Mouse (Mus musculus): ENCODE data around the gene Scp2.
"Not testable (repeated sequence)": the region's sequence is repeated elsewhere in the genome, so short reads cannot be mapped to it uniquely, and the experiment has no call there.

The Scp2 gene

GRCm38 (mm10) chr4:108096345-108096744 is 48.5 kb downstream of the Scp2 start, which contains the start of gene Podn:
Gene Podn (minus strand): TSS chr4:108096445.
- no peak for DNase-seq (ENCODE audit: low spot score)

DNA sequence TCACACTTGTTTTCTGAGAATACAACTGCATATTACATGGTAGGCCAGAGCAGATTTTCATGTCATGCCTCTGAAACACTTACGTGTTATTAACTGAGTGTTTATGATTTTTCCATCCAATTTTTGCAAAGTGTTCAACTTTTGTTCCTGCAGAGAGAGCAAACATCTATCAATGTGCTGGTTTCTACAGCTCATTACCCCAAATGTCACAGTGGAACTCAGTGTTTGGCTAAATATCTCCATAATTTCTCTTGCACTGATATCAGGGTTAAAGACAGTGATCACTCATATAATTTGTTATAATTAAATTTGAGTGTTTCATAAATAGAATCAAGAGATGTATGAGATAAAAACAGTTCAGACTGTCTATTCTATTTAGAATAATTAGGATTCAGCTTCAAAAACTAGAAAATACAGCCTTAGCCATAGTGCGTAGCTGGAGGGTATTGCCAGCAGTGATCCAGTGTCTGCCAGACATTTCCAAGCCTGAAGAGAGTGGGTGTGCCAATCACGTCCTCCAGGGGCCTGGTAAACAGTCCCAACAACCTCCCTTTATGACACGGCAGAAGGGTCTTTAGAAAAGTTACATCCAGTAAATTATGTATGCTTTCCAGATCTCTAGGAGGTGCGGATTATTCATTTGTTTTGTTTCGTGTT is 51.9 kb downstream of the Scp2 start:
- no peak for DNase-seq (ENCODE audit: low spot score)

DNA sequence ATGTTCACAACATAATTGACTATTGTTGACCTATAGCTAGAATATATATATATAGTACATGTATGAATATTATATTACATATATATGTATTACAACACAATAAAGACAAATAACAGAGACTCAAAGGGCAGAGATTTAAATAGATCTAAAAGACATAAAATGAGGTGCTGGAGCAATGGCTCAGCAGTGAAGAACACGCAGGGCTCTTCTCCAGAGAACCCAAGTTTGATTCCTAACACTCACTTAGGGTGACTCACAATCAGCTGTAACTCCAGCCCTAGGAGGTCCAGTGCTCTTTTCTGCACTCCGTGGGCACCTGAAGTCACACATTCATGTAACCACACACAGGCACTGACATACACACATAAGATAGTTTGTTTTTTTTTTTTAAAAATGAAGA is 60.8 kb downstream of the Scp2 start:
- no peak for DNase-seq (ENCODE audit: low spot score)

DNA sequence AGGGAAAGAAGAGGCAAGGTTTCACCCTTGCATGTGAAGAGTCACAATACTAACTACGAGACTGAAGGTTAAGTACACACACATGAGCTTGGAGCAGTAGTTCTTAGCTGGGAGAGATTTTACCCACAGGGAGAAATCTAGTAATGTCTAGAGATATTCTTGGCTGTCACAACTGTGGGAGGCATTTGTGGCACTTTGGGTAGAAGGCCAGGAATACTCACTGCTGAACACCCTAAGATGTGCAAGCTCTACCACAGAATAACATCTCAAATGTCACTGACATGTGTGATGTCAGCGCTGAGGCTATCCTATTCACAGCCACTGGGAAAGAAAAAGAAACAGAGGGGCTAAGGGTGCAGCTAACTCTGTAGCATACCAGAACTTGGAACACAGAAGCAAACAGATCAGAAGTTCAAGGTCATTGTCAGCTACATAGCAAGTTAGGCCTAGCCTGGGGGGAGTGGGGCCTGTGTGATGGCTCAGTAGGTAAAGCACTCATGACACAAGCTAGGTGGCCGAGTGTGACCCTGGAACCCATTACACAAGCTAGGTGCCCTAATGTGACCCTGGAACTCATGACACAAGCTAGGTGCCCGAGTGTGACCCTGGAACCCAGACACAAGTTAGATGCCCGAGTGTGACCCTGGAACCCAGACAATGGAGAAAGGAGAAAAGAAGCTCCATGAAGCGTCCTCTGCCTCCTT is 61.6 kb downstream of the Scp2 start:
- no peak for DNase-seq (ENCODE audit: low spot score)

GRCm38 (mm10) chr4:108082401-108082806 is 62.4 kb downstream of the Scp2 start:
- DNase-seq (ENCODE audit: low spot score), result no peak

GRCm38 (mm10) chr4:108080876-108081275 is 63.9 kb downstream of the Scp2 start:
- DNase-seq (ENCODE audit: low spot score), result no peak

DNA sequence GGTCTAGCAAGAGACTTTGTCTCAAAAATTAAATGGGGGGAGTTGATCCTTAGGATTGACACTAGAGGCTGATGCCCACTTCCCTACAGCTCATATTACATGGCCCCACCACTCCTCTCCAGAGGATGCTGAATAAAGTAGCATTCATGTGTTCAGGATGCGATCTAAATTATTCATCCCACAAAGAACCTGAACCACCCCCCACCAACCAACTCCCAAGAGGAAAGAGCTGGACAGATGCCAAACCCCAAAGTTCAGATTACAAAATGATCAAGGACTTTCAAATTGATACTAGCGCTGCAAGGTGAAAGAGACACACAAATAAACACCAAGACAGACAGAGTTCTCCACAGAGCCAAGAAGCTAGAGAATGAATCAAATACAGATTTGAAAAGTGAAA is 65.0 kb downstream of the Scp2 start:
- no peak for DNase-seq (ENCODE audit: low spot score)

GRCm38 (mm10) chr4:108079191-108079590 is 65.6 kb downstream of the Scp2 start:
- not testable (repeated sequence) for DNase-seq (ENCODE audit: low spot score)

DNA sequence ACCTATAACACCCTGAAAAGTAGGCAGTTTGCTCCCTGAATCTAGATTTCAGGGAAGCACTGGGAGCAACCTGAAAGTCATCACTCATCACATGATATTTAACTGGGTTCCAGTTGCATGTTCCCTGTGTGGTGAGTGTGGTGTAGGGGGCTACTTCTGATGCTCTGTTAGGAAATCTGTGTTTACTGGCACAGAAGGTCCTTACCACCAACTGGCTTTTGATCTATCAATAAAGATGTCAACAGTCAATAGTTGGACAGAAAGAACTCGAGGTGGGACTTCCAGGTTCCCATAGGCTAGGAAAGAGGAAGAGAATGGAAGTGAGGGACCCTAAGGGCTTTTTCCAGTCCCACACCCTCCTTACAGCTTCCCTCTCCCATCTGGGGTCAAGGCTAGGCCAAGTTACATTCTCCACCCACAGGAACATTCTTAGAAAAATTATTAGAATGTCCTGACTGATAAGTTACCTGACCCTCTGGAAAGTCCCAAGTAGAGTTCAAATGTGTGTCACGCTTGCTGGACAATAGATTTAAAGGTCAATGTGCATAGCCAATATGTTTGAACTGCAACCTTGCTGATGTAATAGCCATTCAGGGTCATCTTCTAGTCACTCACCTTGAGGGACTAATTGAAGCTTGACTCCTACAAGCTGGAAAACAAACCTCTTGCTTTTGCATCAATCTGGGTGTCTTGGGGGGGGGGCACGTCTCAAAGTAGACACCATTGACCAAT is 67.4 kb downstream of the Scp2 start:
- no peak for DNase-seq (ENCODE audit: low spot score)

DNA sequence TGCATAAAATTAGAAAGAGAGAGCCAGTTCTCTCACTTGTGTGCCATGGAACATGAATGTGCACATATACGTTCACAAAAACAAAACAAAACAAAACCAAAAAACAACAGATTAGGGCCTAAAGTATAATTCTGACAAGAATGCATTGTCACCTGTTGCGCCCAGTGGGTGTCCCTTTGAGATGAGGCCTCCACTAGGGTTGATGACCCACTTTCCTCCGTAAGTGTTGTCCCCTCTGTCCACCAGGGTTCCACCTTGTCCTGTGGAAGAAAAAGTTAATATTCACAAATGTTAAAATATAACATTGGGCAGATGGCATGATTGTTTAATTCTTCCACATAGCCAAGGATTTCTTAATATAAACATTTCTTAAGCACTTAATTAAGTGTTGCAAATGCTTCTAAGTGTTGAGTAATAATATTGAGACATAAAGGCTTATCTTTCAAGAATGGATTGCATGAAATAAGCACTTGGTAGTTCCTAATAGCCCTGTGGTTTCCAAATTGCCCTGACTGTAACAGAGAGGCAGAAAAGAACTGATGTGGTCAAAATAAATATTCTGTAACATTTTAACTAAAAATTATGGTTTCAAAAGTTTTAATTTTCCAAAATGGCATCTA is 70.5 kb downstream of the Scp2 start:
- DNase-seq (ENCODE audit: low spot score), result no peak

DNA sequence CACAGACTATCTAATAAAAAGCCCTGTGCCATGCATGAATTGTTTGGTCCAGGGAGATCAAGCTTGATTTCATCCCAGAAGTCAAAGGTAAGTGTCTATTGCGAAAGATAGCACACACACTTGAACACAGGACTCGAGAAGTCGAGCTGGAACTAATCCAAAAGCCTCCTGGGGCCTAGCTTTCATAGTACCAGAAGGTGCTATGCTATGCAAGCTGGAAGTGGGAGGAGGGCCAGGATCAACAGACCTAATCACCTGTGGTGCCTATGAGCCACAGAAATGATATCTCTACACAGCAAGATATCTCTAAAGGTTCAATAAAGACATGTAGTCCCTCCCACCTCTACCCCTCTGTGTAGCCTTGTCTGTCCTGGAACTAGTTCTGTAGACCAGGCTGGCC is 72.7 kb downstream of the Scp2 start:
- DNase-seq (ENCODE audit: low spot score), result no peak

DNA sequence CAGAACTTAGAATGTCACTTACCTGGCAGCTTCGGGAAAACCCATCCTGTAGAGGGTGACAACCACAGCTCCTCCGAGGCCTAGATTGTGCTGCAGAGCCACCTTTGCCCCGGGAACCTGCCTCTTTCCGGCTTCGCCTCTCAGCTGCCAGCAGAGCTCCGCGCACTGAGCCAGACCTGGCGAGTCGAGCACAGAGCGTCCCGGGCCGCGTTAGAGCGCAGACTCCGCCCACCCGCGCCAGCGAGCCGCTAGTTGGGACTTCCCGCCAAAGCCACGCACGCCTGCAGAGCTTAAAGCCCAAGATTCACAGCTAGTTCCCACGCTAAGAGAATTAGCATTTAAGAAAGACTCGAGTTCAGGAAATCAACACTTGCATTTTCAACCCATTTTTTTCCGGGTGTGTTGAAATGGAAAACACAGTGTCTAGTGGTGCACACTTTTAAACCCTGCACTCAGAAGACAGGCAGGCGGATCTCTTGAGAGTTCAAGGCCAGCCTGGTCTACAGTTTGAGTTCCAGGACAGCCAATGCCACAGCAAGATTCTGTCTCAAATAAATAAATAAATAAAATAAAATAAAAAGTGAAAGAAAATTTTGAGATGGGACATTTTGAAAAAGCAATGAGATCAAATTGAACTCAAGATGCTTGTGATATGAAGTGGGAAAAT is 73.4 kb downstream of the Scp2 start:
- DNase-seq (ENCODE audit: low spot score), result peak; percentile 95

GRCm38 (mm10) chr4:108070723-108071122 is 74.1 kb downstream of the Scp2 start:
- peak; percentile 60 for DNase-seq (ENCODE audit: low spot score)

- peak; percentile 20 for DNase-seq (ENCODE audit: low spot score)
Measured at GRCm38 (mm10) chr4:108070286-108070685, 74.5 kb downstream of the Scp2 start.

GRCm38 (mm10) chr4:108068081-108068480 is 76.7 kb downstream of the Scp2 start:
- DNase-seq (ENCODE audit: low spot score), result no peak

DNA sequence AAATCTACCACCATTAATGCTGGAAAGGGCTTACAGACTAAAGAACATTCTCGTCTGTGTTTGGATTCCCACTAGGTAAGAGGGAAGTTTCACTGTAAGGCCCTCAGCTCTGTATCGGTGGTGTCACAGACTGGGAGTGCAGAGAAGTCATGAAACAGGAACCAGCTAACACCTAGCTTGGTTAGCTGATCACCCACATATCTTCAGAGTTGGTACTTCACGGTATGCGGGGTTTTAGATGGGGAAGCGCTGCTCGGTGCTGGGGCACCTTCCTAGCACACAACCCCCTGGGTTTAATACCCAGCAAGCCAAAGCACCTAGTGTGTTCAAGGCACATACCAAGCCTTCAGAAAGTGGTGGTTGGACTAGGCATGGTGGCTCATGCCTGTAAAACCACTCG is 77.5 kb downstream of the Scp2 start:
- no peak for DNase-seq (ENCODE audit: low spot score)

- DNase-seq (ENCODE audit: low spot score), result no peak
Measured at GRCm38 (mm10) chr4:108066569-108066968, 78.2 kb downstream of the Scp2 start.

- DNase-seq (ENCODE audit: low spot score), result peak; percentile 73
Measured at GRCm38 (mm10) chr4:108065176-108065844, 79.5 kb downstream of the Scp2 start.

- no peak for DNase-seq (ENCODE audit: low spot score)
Measured at GRCm38 (mm10) chr4:108063616-108064015, 81.2 kb downstream of the Scp2 start.

GRCm38 (mm10) chr4:108062524-108062923 is 82.3 kb downstream of the Scp2 start:
- DNase-seq (ENCODE audit: low spot score), result no peak

DNA sequence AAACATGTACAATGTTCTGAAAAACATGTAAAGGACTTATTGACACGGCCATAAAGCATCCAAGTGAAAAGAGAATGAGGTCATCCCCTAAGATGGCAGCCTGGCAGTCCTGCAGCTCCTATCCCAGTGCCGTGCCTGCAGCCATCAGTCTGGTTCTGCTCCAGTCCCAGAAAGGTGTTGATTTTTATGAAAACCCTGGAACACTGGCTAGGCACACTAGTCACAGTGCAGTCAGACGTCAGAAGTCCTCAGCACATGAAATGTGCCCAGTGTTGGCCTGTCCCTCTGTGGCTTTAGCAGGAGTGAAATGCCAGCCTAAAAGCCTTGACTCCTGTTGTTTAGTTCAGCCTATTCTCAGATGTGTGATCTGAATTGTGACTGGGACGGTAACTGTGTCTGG is 84.0 kb downstream of the Scp2 start:
- no peak for DNase-seq (ENCODE audit: low spot score)

Data from adipocyte (in vitro differentiated cells).